Mouse (Mus musculus): ENCODE results near the gene Mfrp. TPM values are rescaled to one million over a fixed set of nuclear protein-coding genes. Genes with fewer than 3 reads are reported as not detected.

Gene Mfrp
- 0.11 TPM in 1 of 2 replicates, not detected in the other for polyA plus RNA-seq (2014; fragmentation: Nextera tagmentation; extraction: Ambion mirVana)

DNA sequence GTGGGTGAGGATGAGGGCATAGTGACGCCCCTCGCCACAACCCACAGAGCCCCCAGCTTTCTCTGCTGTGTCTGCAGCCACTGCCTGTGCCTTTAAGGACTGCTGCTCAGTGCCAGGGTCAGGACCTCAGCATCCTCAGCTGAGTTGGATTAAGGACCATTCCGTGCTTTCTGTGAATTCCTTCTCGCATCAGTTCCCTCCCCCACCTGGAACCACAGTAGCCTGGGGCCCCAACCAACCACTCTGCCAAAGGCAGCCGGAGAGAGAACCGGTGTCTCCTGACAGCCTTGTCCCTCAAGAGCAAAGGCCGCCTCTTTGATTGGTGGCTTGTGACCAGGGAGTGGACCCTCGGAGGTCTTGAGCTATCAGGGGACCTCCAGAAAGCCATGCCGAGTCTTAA lies at the start of gene Mfrp:
TSS of gene Mfrp (plus strand) at position 240 of the 400 bp plus-strand sequence.
- no peaks in the 10 kb centered on the region; the same call in 1 of the 2 replicates for H3K36me3 ChIP-seq (ENCODE audit: control insufficient read depth, insufficient read depth, low read length)
- peaks cover 2% of the 10 kb centered on the region; the same call in 1 of the 2 replicates for H3K4me1 ChIP-seq (replicated peaks; ENCODE audit: control insufficient read depth, insufficient read depth, low read length)
- no peak within 1 kb of the TSS for H3K9ac ChIP-seq (ENCODE audit: low read length)
- 49% methylated on average over 9 of the region's 9 CpGs for WGBS
- DNase-seq (ENCODE audit: low spot score) = no peak
- H3K27me3 ChIP-seq (ENCODE audit: control insufficient read depth, insufficient read depth, low read length) = no peaks in the 10 kb centered on the region
- no peak for ATAC-seq (replicated peaks; ENCODE audit: low FRiP score)
- H3K4me2 ChIP-seq (ENCODE audit: low read depth, low read length, severe bottlenecking) = no peak within 1 kb of the TSS
- H3K9me3 ChIP-seq (ENCODE audit: control insufficient read depth, low read length) = no peaks in the 10 kb centered on the region
- H3K27ac ChIP-seq (ENCODE audit: low read depth, low read length) = no peak within 1 kb of the TSS
- no peak within 1 kb of the TSS for H3K4me3 ChIP-seq (ENCODE audit: low read depth, low read length)

DNA sequence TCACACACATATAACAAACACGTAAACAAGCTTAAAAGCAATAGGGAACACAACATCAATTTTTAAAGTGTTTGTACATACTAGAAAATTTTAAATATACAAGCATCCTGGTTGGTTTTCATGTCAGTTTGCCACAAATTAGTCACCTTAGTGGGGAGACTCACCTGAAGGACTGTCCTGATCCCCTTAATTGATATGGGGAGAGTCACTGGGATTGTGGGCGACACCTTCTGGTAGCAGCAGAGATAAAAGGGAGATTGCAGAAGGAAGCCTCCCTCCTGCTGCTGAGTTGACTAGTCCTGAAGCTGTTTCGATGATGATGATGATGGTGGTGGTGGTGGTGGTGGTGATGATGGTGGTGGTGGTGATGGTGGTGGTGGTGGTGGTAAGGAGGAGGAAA lies 48.7 kb upstream of the Mfrp start:
- Histone ChIP-seq H3K4me2 (ENCODE audit: low read depth, low read length, severe bottlenecking) (no peak overlapping the region), H3K4me3 (ENCODE audit: low read depth, low read length) (no peak overlapping the region), H3K36me3 (ENCODE audit: control insufficient read depth, insufficient read depth, low read length) (no peaks in the 10 kb centered on the region), H3K9ac (ENCODE audit: low read length) (no peak overlapping the region), H3K4me1 (replicated peaks; ENCODE audit: control insufficient read depth, insufficient read depth, low read length) (no peaks in the 10 kb centered on the region), H3K27me3 (ENCODE audit: control insufficient read depth, insufficient read depth, low read length) (no peaks in the 10 kb centered on the region), H3K9me3 (ENCODE audit: control insufficient read depth, low read length) (no peaks in the 10 kb centered on the region; the same call in 1 of the 2 replicates), H3K27ac (ENCODE audit: low read depth, low read length) (no peak overlapping the region)
- ATAC-seq (replicated peaks; ENCODE audit: low FRiP score) (no peak), DNase-seq (ENCODE audit: low spot score) (no peak)
- 73% methylated on average over 3 of the region's 3 CpGs for WGBS

DNA sequence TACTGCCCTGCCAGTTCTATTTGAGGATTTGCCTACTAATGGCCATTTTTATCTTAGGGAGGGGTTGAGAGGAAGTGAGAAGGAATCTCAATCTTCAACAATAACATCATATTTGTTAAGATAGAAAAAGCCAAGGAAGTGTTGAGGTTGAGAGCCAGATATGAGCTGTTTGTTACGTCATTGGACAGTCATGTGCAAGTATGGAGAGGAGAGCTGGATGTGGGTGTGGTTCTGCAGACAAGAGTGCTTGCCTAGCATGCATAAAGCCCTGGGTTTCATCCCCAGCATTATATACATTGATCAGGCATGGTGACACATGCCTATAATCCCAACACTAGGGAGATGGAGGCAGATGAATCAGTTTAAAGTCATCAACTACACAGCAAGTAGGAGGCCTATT lies 47.6 kb upstream of the Mfrp start:
- DNase-seq (ENCODE audit: low spot score) = no peak
- 85% methylated on average over 1 of the region's 1 CpGs for WGBS
- H3K4me2 ChIP-seq (ENCODE audit: low read depth, low read length, severe bottlenecking) = no peak overlapping the region
- no peak for ATAC-seq (replicated peaks; ENCODE audit: low FRiP score)
- no peak overlapping the region for H3K27ac ChIP-seq (ENCODE audit: low read depth, low read length)
- no peaks in the 10 kb centered on the region; the same call in 1 of the 2 replicates for H3K9me3 ChIP-seq (ENCODE audit: control insufficient read depth, low read length)
- no peak overlapping the region for H3K9ac ChIP-seq (ENCODE audit: low read length)
- H3K4me1 ChIP-seq (replicated peaks; ENCODE audit: control insufficient read depth, insufficient read depth, low read length) = no peaks in the 10 kb centered on the region
- H3K36me3 ChIP-seq (ENCODE audit: control insufficient read depth, insufficient read depth, low read length) = no peaks in the 10 kb centered on the region
- H3K27me3 ChIP-seq (ENCODE audit: control insufficient read depth, insufficient read depth, low read length) = no peaks in the 10 kb centered on the region
- no peak overlapping the region for H3K4me3 ChIP-seq (ENCODE audit: low read depth, low read length)

DNA sequence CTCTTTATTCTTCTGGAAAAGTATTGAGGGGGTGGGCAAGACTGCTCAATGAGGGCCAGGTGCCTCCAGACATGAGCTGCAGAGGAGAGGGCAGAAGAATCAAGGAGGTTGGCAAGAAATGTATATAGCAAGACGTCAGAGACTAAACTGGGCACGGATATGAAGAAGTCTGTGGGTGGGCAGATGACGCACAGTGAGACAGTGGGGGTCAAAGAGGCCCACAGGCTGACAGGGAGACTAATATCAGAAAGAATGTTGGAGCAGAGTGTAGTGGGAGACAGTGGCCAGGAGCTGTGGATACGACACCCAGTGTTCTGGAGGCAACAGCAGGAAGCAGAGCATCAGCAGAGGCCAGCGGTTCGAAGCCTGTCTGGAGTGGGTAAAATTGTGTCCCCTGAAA lies 42.9 kb upstream of the Mfrp start:
- Histone ChIP-seq H3K4me1 (replicated peaks; ENCODE audit: control insufficient read depth, insufficient read depth, low read length) (no peaks in the 10 kb centered on the region), H3K27me3 (ENCODE audit: control insufficient read depth, insufficient read depth, low read length) (no peaks in the 10 kb centered on the region), H3K9ac (ENCODE audit: low read length) (no peak overlapping the region), H3K4me2 (ENCODE audit: low read depth, low read length, severe bottlenecking) (no peak overlapping the region), H3K4me3 (ENCODE audit: low read depth, low read length) (no peak overlapping the region), H3K9me3 (ENCODE audit: control insufficient read depth, low read length) (no peaks in the 10 kb centered on the region; the same call in 1 of the 2 replicates), H3K36me3 (ENCODE audit: control insufficient read depth, insufficient read depth, low read length) (no peaks in the 10 kb centered on the region), H3K27ac (ENCODE audit: low read depth, low read length) (no peak overlapping the region)
- no peak for DNase-seq (ENCODE audit: low spot score)
- WGBS = 87% methylated on average over 6 of the region's 6 CpGs
- ATAC-seq (replicated peaks; ENCODE audit: low FRiP score) = no peak

DNA sequence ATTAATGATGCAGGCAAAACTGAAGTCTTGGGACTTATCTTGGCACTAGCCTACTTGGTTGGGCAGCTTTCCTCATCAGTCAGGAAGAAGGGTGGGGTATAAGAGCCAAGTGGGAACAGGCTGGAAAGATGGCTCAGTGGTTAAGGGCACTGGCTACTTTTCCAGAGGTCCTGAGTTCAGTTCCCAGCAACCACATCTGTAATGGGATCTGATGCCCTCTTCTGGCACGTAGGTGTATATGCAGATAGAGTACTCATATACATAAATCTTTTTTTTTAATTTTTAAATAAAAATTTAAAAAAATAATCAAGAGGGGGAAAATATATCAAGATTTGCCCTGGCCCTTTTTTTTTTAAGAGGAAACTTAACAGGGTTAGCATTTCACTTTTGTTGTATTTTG lies 36.4 kb upstream of the Mfrp start:
- ATAC-seq (replicated peaks; ENCODE audit: low FRiP score) (no peak), DNase-seq (ENCODE audit: low spot score) (no peak)
- no peak overlapping the region for H3K9ac ChIP-seq (ENCODE audit: low read length)
- peaks cover 5% of the 10 kb centered on the region; the same call in 1 of the 2 replicates for H3K4me1 ChIP-seq (replicated peaks; ENCODE audit: control insufficient read depth, insufficient read depth, low read length)
- no peaks in the 10 kb centered on the region for H3K36me3 ChIP-seq (ENCODE audit: control insufficient read depth, insufficient read depth, low read length)
- H3K9me3 ChIP-seq (ENCODE audit: control insufficient read depth, low read length) = no peaks in the 10 kb centered on the region
- no peak overlapping the region for H3K27ac ChIP-seq (ENCODE audit: low read depth, low read length)
- H3K4me3 ChIP-seq (ENCODE audit: low read depth, low read length) = no peak overlapping the region
- 29% methylated on average over 1 of the region's 1 CpGs for WGBS
- H3K27me3 ChIP-seq (ENCODE audit: control insufficient read depth, insufficient read depth, low read length) = no peaks in the 10 kb centered on the region
- H3K4me2 ChIP-seq (ENCODE audit: low read depth, low read length, severe bottlenecking) = no peak overlapping the region

DNA sequence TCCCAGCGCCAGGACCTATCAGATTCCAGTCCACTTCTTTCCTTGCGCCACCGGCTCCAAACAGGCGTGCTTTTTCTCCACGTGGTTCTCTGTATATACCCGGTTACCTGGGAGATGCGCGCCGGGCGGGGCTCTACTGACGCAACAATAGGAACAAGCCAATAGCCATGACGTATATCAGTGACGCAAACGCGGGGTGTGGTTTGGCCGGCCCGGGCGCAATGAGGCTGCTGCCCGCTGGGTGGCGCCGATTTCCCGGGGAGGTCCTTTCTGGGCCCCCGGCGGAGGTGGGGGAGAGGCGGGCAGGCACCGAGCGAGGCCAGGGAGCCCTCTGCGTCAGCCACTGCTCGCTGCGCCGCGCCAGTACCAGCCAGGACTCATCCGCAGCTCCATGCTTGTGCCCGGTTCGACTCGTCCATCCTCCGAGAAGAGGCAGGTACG lies 34.7 kb upstream of the Mfrp start, which contains the start of gene Usp2:
TSS of gene Usp2 (plus strand) at position 237 of the 441 bp plus-strand sequence.
- DNase-seq (ENCODE audit: low spot score) = peak; percentile 100
- under 1% methylated on average over 38 of the region's 38 CpGs for WGBS
- peaks cover 9% of the 10 kb centered on the region; the same call in 1 of the 2 replicates for H3K4me1 ChIP-seq (replicated peaks; ENCODE audit: control insufficient read depth, insufficient read depth, low read length)
- H3K27ac ChIP-seq (ENCODE audit: low read depth, low read length) = no peak within 1 kb of the TSS
- H3K4me2 ChIP-seq (ENCODE audit: low read depth, low read length, severe bottlenecking) = peak within 1 kb of the TSS; percentile 78
- H3K36me3 ChIP-seq (ENCODE audit: control insufficient read depth, insufficient read depth, low read length) = no peaks in the 10 kb centered on the region
- peak within 1 kb of the TSS; percentile 38 for H3K4me3 ChIP-seq (ENCODE audit: low read depth, low read length)
- ATAC-seq (replicated peaks; ENCODE audit: low FRiP score) = peak; percentile 96
- H3K9me3 ChIP-seq (ENCODE audit: control insufficient read depth, low read length) = no peaks in the 10 kb centered on the region
- H3K9ac ChIP-seq (ENCODE audit: low read length) = peak within 1 kb of the TSS; percentile 48; the same call in 1 of the 2 replicates
- H3K27me3 ChIP-seq (ENCODE audit: control insufficient read depth, insufficient read depth, low read length) = no peaks in the 10 kb centered on the region; the same call in 1 of the 2 replicates

DNA sequence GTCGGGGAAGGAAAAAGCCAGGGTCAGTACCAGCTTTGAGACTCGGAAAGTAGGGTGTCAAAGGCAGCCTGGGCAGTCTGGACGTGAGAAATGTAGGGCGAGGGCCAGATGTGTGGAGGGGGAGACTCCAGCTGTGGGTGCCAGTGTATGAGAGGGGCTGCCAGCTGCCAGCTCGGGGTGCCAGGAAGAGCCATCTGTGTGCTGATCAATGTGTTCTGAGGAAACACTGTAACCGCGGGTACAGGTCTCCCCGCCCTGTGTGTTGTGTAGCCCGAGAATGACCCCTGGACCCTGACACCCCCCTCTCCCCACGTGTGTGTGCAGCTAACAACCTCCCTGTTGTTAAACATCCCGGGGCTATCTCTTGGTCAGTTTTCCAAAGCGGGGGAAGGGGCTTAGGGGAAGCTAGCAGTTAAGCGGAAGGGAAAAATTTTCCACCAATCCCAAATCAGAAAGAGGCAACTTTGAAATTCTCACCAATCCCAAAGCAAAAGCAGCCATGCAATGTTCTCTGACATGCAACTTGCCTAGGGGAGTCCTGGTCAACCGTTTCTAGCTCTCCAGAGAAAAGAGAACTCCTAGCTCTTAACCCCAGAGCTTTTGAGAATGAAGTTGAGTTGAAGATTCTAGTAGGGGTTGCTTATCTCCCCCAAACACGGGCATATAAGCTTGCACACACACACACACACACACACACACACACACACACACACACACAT lies 34.1 kb upstream of the Mfrp start:
- H3K27ac ChIP-seq (ENCODE audit: low read depth, low read length) = no peak overlapping the region
- ATAC-seq (replicated peaks; ENCODE audit: low FRiP score) (peak; percentile 52), DNase-seq (ENCODE audit: low spot score) (no peak)
- H3K9me3 ChIP-seq (ENCODE audit: control insufficient read depth, low read length) = no peaks in the 10 kb centered on the region
- WGBS = 8% methylated on average over 15 of the region's 15 CpGs
- H3K9ac ChIP-seq (ENCODE audit: low read length) = peak overlapping the region; percentile 48; the same call in 1 of the 2 replicates
- peak overlapping the region; percentile 78 for H3K4me2 ChIP-seq (ENCODE audit: low read depth, low read length, severe bottlenecking)
- H3K36me3 ChIP-seq (ENCODE audit: control insufficient read depth, insufficient read depth, low read length) = no peaks in the 10 kb centered on the region
- H3K4me3 ChIP-seq (ENCODE audit: low read depth, low read length) = peak overlapping the region; percentile 38
- H3K4me1 ChIP-seq (replicated peaks; ENCODE audit: control insufficient read depth, insufficient read depth, low read length) = peaks cover 15% of the 10 kb centered on the region
- H3K27me3 ChIP-seq (ENCODE audit: control insufficient read depth, insufficient read depth, low read length) = no peaks in the 10 kb centered on the region; the same call in 1 of the 2 replicates

DNA sequence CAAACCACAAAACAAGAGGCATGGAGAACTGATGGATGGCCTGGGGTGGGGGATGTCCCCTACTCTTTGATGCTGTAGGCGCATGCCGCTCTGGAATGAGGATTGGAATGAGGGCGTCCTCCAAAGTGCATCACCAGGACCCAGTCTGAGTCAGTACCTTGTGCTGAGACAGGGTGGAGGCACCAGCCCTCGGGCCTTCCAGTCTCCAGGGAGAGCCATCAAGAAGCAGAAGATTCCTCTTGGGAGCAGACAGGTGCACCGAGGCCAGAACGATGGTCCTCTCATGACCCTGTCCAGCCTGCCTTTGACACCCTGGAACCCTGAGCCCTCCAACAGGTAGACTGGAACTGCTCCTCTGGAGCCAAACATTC lies 33.6 kb upstream of the Mfrp start:
- Histone ChIP-seq H3K27ac (ENCODE audit: low read depth, low read length) (no peak overlapping the region), H3K4me3 (ENCODE audit: low read depth, low read length) (no peak overlapping the region), H3K4me1 (replicated peaks; ENCODE audit: control insufficient read depth, insufficient read depth, low read length) (peaks cover 20% of the 10 kb centered on the region), H3K27me3 (ENCODE audit: control insufficient read depth, insufficient read depth, low read length) (no peaks in the 10 kb centered on the region; the same call in 1 of the 2 replicates), H3K4me2 (ENCODE audit: low read depth, low read length, severe bottlenecking) (no peak overlapping the region), H3K36me3 (ENCODE audit: control insufficient read depth, insufficient read depth, low read length) (no peaks in the 10 kb centered on the region), H3K9ac (ENCODE audit: low read length) (no peak overlapping the region), H3K9me3 (ENCODE audit: control insufficient read depth, low read length) (no peaks in the 10 kb centered on the region)
- ATAC-seq (replicated peaks; ENCODE audit: low FRiP score) (no peak), DNase-seq (ENCODE audit: low spot score) (no peak)
- WGBS = 86% methylated on average over 6 of the region's 6 CpGs

Data from forebrain, embryonic 11.5 days (tissue).